Mouse (Mus musculus): Measurements from ENCODE around the gene Zyg11a. TPM values are rescaled to one million over a fixed set of nuclear protein-coding genes. Genes with fewer than 3 reads are reported as not detected.
"Not testable (repeated sequence)": the region's sequence is repeated elsewhere in the genome, so short reads cannot be mapped to it uniquely, and the experiment has no call there.

Gene Zyg11a
- total and polyA plus RNA-seq, 2 experiments from 2014 or later, result 0.42 TPM; not detected in 1

DNA sequence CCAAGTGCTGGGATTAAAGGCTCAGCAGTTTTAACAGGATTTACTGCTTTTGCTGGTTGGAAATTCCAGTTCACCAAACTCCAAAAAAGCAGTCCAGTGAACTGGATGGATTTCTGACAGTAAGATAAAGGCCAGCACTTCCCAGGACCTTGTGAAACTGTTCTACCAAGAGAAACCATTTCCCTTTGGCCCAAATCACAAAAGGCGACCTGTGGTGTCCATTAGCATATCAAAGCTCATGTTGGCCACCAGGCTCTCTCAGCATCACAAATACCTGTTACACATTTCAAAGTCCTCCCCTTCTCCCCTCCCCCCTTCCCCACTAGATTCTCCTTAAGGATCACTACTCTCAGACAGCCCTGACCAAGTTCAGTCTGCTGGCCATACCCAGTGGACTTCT lies 35.6 kb downstream of the Zyg11a start:
- Histone ChIP-seq H3K9me3 (ENCODE audit: low read length) (no peaks in the 10 kb centered on the region), H3K27ac (no peak overlapping the region), H3K4me2 (ENCODE audit: low read depth, low read length) (no peak overlapping the region), H3K4me1 (ENCODE audit: insufficient read depth, low read length) (no peaks in the 10 kb centered on the region), H3K36me3 (ENCODE audit: insufficient read depth, low read length) (no peaks in the 10 kb centered on the region), H3K4me3 (ENCODE audit: low read length) (no peak overlapping the region), H3K9ac (replicated peaks; ENCODE audit: low read length) (no peak overlapping the region), H3K27me3 (ENCODE audit: insufficient read depth, low read length) (no peaks in the 10 kb centered on the region)
- no peak for TF ChIP-seq CTCF (IDR thresholded peaks at IDR 0.05; ENCODE audit: low read depth)
- no peak for DNase-seq (ENCODE audit: low spot score)
- WGBS, result 26% methylated on average over 1 of the region's 1 CpGs
- ATAC-seq, result no peak

GRCm38 (mm10) chr4:108168056-108168455 lies 49.8 kb downstream of the Zyg11a start:
- TF ChIP-seq CTCF (IDR thresholded peaks at IDR 0.05; ENCODE audit: low read depth), result no peak
- no peaks in the 10 kb centered on the region for H3K27me3 ChIP-seq (ENCODE audit: insufficient read depth, low read length)
- H3K4me2 ChIP-seq (ENCODE audit: low read depth, low read length), result no peak overlapping the region
- no peaks in the 10 kb centered on the region for H3K9me3 ChIP-seq (ENCODE audit: low read length)
- no peaks in the 10 kb centered on the region for H3K36me3 ChIP-seq (ENCODE audit: insufficient read depth, low read length)
- 75% methylated on average over 6 of the region's 6 CpGs for WGBS
- H3K4me1 ChIP-seq (ENCODE audit: insufficient read depth, low read length), result no peaks in the 10 kb centered on the region
- no peak overlapping the region for H3K27ac ChIP-seq
- no peak overlapping the region for H3K9ac ChIP-seq (replicated peaks; ENCODE audit: low read length)
- ATAC-seq (no peak), DNase-seq (ENCODE audit: low spot score) (no peak)
- H3K4me3 ChIP-seq (ENCODE audit: low read length), result no peak overlapping the region

GRCm38 (mm10) chr4:108166874-108167273 lies 51.0 kb downstream of the Zyg11a start:
- Histone ChIP-seq H3K4me2 (ENCODE audit: low read depth, low read length) (no peak overlapping the region), H3K9me3 (ENCODE audit: low read length) (no peaks in the 10 kb centered on the region), H3K4me3 (ENCODE audit: low read length) (no peak overlapping the region), H3K27ac (no peak overlapping the region), H3K36me3 (ENCODE audit: insufficient read depth, low read length) (no peaks in the 10 kb centered on the region), H3K9ac (replicated peaks; ENCODE audit: low read length) (no peak overlapping the region), H3K27me3 (ENCODE audit: insufficient read depth, low read length) (no peaks in the 10 kb centered on the region), H3K4me1 (ENCODE audit: insufficient read depth, low read length) (no peaks in the 10 kb centered on the region)
- ATAC-seq (no peak), DNase-seq (ENCODE audit: low spot score) (no peak)
- 90% methylated on average over 4 of the region's 4 CpGs for WGBS
- no peak for TF ChIP-seq CTCF (IDR thresholded peaks at IDR 0.05; ENCODE audit: low read depth)

GRCm38 (mm10) chr4:108165152-108165895 lies 52.5 kb downstream of the Zyg11a start, which contains the start of gene Echdc2:
TSS of gene Echdc2 (plus strand) at chr4:108165437.
- Histone ChIP-seq H3K27me3 (ENCODE audit: insufficient read depth, low read length) (no peaks in the 10 kb centered on the region), H3K4me3 (ENCODE audit: low read length) (peak within 1 kb of the TSS; percentile 56)

GRCm38 (mm10) chr4:108163291-108163690 lies 54.6 kb downstream of the Zyg11a start:
- H3K27ac ChIP-seq, result no peak overlapping the region
- H3K4me1 ChIP-seq (ENCODE audit: insufficient read depth, low read length), result no peaks in the 10 kb centered on the region
- H3K9ac ChIP-seq (replicated peaks; ENCODE audit: low read length), result no peak overlapping the region
- H3K36me3 ChIP-seq (ENCODE audit: insufficient read depth, low read length), result no peaks in the 10 kb centered on the region
- DNase-seq (ENCODE audit: low spot score) (no peak), ATAC-seq (no peak)
- no peaks in the 10 kb centered on the region for H3K27me3 ChIP-seq (ENCODE audit: insufficient read depth, low read length)
- H3K4me2 ChIP-seq (ENCODE audit: low read depth, low read length), result no peak overlapping the region
- no peak overlapping the region for H3K4me3 ChIP-seq (ENCODE audit: low read length)
- H3K9me3 ChIP-seq (ENCODE audit: low read length), result no peaks in the 10 kb centered on the region
- TF ChIP-seq CTCF (IDR thresholded peaks at IDR 0.05; ENCODE audit: low read depth), result no peak
- 91% methylated on average over 3 of the region's 3 CpGs for WGBS

More at GRCm38 (mm10) chr4:108165152-108165895, 52.5 kb downstream of the Zyg11a start, which contains the start of gene Echdc2:
- Histone ChIP-seq H3K9me3 (ENCODE audit: low read length) (no peaks in the 10 kb centered on the region), H3K27ac (no peak within 1 kb of the TSS), H3K4me1 (ENCODE audit: insufficient read depth, low read length) (no peaks in the 10 kb centered on the region), H3K4me2 (ENCODE audit: low read depth, low read length) (peak within 1 kb of the TSS; percentile 97), H3K9ac (replicated peaks; ENCODE audit: low read length) (peak within 1 kb of the TSS; percentile 60), H3K36me3 (ENCODE audit: insufficient read depth, low read length) (no peaks in the 10 kb centered on the region)
- peak; percentile 61 for TF ChIP-seq CTCF (IDR thresholded peaks at IDR 0.05; ENCODE audit: low read depth)
- DNase-seq (ENCODE audit: low spot score) (peak; percentile 64), ATAC-seq (peak; percentile 58; the same call in 1 of the 2 replicates)
- under 1% methylated on average over 43 of the region's 43 CpGs for WGBS

- Histone ChIP-seq H3K4me2 (ENCODE audit: low read depth, low read length) (no peak overlapping the region), H3K9me3 (ENCODE audit: low read length) (no peaks in the 10 kb centered on the region), H3K27ac (no peak overlapping the region), H3K4me1 (ENCODE audit: insufficient read depth, low read length) (no peaks in the 10 kb centered on the region), H3K4me3 (ENCODE audit: low read length) (no peak overlapping the region), H3K9ac (replicated peaks; ENCODE audit: low read length) (no peak overlapping the region), H3K27me3 (ENCODE audit: insufficient read depth, low read length) (no peaks in the 10 kb centered on the region), H3K36me3 (ENCODE audit: insufficient read depth, low read length) (no peaks in the 10 kb centered on the region)
- no peak for TF ChIP-seq CTCF (IDR thresholded peaks at IDR 0.05; ENCODE audit: low read depth)
- DNase-seq (ENCODE audit: low spot score), result no peak
- no peak for ATAC-seq
- 91% methylated on average over 8 of the region's 8 CpGs for whole genome bisulfite sequencing
Observed at GRCm38 (mm10) chr4:108161936-108162335, 55.9 kb downstream of the Zyg11a start.

- H3K27ac ChIP-seq; H3K9me3 ChIP-seq (ENCODE audit: low read length); ATAC-seq; DNase-seq (ENCODE audit: low spot score); H3K4me3 ChIP-seq (ENCODE audit: low read length); H3K36me3 ChIP-seq (ENCODE audit: insufficient read depth, low read length); H3K9ac ChIP-seq (replicated peaks; ENCODE audit: low read length); H3K4me1 ChIP-seq (ENCODE audit: insufficient read depth, low read length); H3K4me2 ChIP-seq (ENCODE audit: low read depth, low read length); H3K27me3 ChIP-seq (ENCODE audit: insufficient read depth, low read length): not testable (repeated sequence)
- WGBS, result 74% methylated on average over 1 of the region's 1 CpGs
Observed at GRCm38 (mm10) chr4:108155141-108155540, 62.7 kb downstream of the Zyg11a start.

- H3K9ac ChIP-seq (replicated peaks; ENCODE audit: low read length); H3K4me2 ChIP-seq (ENCODE audit: low read depth, low read length); DNase-seq (ENCODE audit: low spot score); H3K36me3 ChIP-seq (ENCODE audit: insufficient read depth, low read length); H3K27me3 ChIP-seq (ENCODE audit: insufficient read depth, low read length); H3K9me3 ChIP-seq (ENCODE audit: low read length); ATAC-seq; H3K27ac ChIP-seq; H3K4me1 ChIP-seq (ENCODE audit: insufficient read depth, low read length); H3K4me3 ChIP-seq (ENCODE audit: low read length): not testable (repeated sequence)
- WGBS, result 48% methylated on average over 3 of the region's 3 CpGs
Observed at GRCm38 (mm10) chr4:108145554-108145953, 72.3 kb downstream of the Zyg11a start.

All from hindbrain, postnatal 0 days (tissue).